Mouse (Mus musculus): ENCODE measurements around the gene Pdhb. TPM values are rescaled to one million over a fixed set of nuclear protein-coding genes. Genes with fewer than 3 reads are reported as not detected.

The Pdhb gene
- total RNA-seq, 4 experiments from 2014 or later, result 726 to 851 (median 790) TPM

- DNase-seq (ENCODE audit: low spot score), result no peak
Measured at GRCm38 (mm10) chr14:8190556-8190955, 17.7 kb upstream of the Pdhb start.

DNA sequence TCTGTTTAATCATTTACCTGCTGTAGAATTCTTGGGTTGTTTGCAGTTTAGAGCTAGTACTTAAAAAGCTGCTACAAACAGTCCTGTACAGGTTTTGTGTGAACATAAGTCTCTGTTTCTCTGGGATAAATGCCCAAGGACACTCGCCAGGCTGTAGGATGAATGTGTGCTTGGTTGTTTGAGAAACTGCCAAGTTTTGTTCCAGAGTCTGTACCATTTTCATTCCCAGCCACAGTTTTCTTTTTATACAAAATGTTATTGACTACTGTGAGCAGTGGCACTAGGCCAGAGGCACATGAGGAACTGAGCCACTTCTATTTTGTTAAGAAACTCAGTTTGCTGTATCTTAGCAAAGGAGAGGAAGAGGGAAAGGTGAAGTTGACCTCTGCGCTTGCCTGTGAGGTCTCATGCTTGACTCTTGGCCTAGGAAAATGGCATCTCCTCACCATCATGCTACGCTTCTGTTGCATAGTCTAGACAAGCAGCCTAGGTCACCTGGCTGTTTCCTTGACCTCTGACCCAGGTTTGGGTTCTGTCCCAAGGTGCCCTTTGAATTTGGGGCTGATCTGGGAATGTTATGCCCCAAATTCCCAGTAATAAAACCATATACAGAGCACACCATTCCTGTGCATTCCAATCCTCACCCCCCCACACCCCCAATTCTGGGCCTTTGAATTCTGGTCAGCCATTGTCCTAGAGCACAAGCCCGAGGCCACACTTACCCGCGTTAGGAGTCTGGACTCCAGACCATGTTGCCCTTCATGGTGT, 13.6 kb upstream of the Pdhb start:
- DNase-seq (ENCODE audit: low spot score), result no peak

GRCm38 (mm10) chr14:8183330-8183729, 10.5 kb upstream of the Pdhb start:
- no peak for DNase-seq (ENCODE audit: low spot score)

DNA sequence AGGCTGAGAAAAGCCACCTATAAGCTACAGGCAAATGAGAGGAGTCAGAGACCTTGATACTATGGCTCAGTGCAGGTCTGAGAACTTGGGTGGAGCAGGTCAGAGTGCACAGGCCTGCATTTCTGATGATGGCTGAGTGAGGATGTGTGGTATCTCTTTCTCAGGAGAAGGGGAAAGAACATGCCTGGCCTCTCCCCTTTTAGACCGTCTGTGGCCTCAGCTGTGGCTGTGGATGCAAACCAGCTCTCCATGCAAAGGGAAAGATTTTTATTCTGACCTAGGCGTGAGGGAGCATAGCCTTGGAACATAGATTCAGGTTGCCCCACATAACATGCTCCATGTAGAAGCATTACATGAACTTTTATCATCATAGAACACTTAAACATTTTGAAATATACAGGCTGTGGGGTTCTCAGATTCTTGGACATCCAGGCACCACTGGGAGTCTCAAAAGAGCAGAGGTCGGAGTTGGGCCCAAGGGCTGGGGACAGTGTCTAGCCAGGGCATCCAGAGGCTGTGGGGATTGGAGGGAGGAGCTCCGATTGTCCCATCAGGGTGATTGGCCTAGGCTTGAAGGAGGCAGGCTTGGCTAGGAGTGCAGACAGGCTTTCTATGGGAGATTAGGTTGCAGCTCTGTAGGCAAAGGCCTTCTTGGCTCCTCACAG, 7.7 kb upstream of the Pdhb start:
- DNase-seq (ENCODE audit: low spot score), result no peak

DNA sequence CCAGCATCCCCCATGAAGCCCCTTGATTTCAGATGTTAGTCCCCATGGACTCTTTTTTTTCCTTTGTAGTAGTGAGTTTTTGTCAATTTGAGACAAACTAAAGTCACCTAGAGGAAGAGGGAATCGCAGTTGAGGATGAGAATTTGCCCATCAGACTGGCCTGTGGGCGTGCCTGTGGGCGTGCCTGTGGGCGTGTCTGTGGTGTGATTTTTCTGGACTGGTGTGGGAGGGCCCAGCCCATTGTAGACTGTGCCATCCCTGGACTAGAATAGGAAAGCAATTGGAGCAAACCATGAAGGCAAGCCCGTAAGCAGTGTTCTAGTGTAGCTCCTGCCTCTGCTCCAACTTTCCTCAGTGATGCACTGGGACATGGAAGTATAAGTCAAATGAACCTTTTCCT, 3.4 kb upstream of the Pdhb start:
- DNase-seq (ENCODE audit: low spot score), result no peak

GRCm38 (mm10) chr14:8174634-8175033, 1.8 kb upstream of the Pdhb start:
- peak; percentile 19 for DNase-seq (ENCODE audit: low spot score)

DNA sequence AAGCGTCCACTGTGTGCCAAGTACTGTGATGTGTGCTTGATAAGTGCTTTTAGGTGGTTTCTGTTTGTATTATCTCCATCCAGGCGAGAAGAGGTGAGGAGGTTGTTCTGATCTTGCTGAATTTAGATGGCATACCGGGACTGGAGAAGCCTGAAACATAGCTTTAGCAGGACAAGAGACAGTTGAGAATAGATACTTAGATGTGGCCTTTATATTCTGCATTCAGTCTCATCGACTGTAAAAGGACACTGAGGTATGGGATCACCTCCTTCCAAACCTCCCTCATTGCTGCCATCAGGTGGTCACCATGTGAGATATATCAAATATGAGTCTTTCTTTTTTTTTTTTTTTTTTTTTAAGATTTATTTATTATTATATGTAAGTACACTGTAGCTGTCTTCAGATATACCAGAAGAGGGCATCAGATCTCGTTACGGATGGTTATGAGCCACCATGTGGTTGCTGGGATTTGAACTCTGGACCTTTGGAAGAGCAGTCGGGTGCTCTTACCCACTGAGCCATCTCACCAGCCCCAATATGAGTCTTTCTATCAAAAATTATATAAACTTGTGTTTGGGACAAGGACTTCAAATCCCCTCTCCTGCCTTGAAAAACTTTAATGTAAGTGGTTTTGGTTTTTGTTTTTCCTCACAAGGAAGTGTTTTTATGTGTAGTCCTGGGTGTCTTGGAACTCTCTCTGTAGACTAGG, 871 bp upstream of the Pdhb start:
- peak; percentile 24 for DNase-seq (ENCODE audit: low spot score)

GRCm38 (mm10) chr14:8164463-8164862, 8.4 kb downstream of the Pdhb start:
- no peak for DNase-seq (ENCODE audit: low spot score)

DNA sequence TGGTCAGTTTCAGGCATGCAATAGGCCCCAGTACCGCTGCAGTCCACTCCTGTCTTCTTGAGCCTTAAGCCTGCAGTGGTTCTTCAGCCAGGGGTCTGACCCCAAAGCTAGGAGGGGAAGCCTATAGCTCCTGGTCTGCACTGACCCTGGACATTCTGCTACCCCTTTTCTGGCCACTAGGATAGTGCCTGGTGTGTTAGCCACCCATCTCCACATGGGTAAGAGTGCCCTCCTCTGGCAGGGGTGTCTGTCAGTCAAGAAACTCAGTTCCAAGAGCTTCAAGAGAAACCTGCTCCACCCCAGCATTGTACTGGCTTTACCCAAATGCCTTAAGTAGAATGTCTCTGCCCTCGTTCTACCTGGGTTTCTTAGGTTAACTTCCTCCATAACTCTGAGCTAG, 11.0 kb downstream of the Pdhb start:
- DNase-seq (ENCODE audit: low spot score), result no peak

DNA sequence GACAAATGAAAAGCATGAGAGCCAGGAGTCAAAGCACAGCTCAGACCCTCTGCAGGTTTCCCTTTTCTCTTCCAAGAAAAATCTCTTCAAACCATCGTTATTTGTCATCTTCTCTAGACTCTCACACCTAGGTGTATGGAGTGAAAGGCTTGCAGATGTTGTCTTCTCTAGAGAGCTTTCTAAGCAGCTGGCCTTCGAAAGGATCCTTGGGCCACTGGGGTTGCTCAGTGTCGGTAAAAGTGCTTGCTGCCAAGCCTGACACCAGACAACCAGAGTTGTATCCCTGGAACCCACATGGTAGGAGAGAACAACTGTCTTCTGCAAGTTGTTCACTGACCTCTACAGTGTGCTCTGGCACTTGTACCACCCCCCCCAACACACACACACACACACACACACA, 13.7 kb downstream of the Pdhb start:
- DNase-seq (ENCODE audit: low spot score), result no peak

DNA sequence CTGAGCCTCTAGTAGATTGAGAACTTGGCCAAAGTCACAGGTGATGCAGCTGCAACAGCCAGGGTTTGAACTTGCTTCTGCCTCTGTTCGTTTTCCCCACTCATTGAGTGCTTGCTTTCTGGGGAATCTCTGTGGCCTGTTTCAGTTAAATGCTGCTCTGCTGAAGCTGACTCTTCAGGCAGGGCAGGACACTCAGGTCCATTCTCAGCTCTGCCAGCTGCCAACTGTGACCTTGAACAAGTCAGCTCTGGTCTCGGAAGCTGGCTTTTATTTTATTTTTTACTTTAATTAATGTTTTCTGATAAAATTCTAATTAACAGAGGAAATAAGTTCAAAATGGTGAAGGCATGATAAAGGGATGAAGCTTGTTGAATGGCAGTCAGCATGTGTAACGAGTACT, 14.1 kb downstream of the Pdhb start:
- DNase-seq (ENCODE audit: low spot score), result no peak

GRCm38 (mm10) chr14:8156947-8157346, 15.9 kb downstream of the Pdhb start:
- no peak for DNase-seq (ENCODE audit: low spot score)

DNA sequence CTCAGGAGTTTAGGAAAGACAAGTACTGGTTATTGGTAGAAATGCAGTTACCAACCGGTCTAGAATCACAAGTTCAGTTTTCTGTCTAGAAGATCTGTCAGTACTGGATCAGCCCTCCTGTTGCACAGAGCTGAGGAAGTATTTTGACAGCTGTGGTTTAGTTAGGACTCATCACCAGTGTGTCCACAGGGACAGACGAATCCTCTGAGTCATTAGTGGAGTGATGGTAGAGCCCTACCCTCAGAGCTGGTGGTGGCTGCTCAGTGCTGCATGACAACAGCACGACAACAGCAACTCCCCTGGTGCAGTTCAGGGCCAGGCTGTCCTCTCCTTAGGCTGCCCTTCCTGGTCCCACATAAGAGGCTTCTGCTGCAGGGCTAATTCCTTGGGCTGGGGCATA, 18.8 kb downstream of the Pdhb start:
- no peak for DNase-seq (ENCODE audit: low spot score)

DNA sequence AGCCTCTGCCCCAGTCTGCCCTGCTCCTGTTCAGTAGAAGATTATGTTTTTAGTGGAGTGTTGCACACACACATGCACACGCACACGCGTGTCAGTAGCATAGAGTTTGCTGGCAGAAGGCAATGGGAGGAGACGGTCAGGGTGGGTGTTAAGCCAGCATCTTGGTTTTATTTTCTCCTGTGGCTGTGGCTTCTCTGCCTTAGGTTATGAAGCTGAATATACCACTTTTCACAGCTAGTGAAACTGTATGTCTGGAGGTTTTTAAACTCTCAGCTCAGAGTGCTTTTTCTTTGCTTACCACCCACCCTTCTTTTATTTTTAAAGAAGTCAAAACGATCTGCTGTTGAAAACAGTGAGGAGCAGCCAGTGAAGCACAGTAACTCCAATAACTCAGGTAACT, 21.1 kb downstream of the Pdhb start:
- DNase-seq (ENCODE audit: low spot score), result no peak

DNA sequence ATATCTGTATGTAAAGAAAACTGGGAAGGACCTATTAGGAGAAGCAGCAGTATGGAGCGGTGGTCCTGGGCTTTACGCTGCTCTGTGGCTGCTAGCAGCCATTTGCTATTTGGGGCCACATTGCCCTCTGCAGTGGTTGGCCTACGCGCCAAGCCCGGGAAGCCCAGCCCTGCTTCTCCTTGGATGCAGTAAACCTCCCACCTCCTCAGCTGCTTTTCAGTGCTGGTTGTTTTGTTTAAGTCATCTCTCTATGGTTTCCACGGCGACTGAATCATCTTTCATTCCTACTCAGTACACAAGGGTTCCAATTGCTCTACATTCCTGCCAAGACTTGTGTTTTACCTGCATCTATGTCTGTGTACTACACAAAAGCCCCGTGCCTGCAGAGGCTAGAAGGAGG, 24.0 kb downstream of the Pdhb start:
- no peak for DNase-seq (ENCODE audit: low spot score)

DNA sequence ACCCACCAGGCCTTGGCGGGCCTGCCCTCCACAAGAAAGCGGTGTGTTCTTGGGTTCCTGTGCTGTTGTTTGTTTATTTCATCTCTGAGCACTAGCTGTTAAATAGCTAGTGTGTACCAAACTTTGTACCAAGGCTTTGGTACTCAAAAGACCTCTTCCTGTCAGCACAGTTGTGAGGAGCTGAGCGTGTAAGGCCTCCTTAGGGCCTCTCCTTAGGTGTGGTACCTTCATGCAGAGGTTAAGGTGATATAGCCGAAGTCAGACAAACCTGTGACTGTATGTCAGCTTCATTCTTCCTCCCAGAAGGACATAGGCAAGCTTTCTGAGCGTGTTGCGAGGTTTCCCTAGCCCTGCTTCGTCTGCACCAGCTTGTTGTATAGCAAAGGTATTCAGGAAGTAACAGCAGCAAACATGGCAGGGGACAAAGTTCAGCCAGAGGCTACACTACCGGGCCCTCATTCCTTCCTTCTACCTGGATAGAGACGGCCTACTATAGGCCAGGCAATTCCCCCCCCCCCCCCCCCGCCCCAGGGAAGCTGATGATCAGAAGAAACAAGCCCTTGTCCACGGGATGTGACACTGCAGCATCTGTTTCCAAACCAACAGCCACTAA, 26.1 kb downstream of the Pdhb start:
- DNase-seq (ENCODE audit: low spot score), result no peak

- peak; percentile 35 for DNase-seq (ENCODE audit: low spot score)
Measured at GRCm38 (mm10) chr14:8145594-8146558, 26.9 kb downstream of the Pdhb start.

GRCm38 (mm10) chr14:8141131-8141530, 31.7 kb downstream of the Pdhb start:
- DNase-seq (ENCODE audit: low spot score), result no peak

GRCm38 (mm10) chr14:8139724-8140710, 32.8 kb downstream of the Pdhb start:
- DNase-seq (ENCODE audit: low spot score), result no peak

DNA sequence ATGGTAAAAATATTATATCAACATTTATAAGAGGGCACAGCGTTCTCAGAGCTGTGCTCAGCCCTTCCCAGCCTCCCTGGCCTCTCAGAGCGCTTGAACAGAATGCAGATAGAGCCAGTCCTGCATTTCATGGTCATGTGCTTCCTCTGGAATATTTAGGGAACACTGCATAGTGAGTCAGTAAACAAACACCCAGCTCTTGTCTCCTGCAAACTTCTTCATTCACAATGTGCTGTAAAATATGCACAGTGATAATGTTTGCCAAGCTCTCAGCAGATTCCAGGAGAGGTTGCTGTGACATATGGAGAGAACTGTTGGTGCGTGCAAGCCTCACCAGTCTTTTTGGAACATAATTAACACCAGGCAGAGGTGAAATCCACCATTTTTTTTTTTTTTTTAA, 37.7 kb downstream of the Pdhb start:
- DNase-seq (ENCODE audit: low spot score), result peak; percentile 36
